Mouse (Mus musculus): ENCODE measurements around the gene Wdsub1. TPM values are rescaled to one million over a fixed set of nuclear protein-coding genes. Genes with fewer than 3 reads are reported as not detected.

The Wdsub1 gene
- 20.0 and 24.0 TPM in 2 replicates for polyA plus RNA-seq (2015; fragmentation: Nextera tagmentation; extraction: Ambion mirVana)

GRCm38 (mm10) chr2:59881831-59882741, at the start of gene Wdsub1:
Wdsub1 (minus strand) TSS chr2:59882591.

All from neural tube, postnatal 0 days (tissue).